Mouse (Mus musculus): ENCODE results near the gene Elfn1. TPM values are rescaled to one million over a fixed set of nuclear protein-coding genes. Genes with fewer than 3 reads are reported as not detected.
A peak's percentile ranks its signal among the peaks of the same experiment; 100 is the strongest.

The Elfn1 gene
- polyA plus RNA-seq, 1 experiment from 2014 or later: 1.3 TPM

GRCm38 (mm10) chr5:139921666-139922065, 13.9 kb downstream of the Elfn1 start:
- no peak overlapping the region for H3K4me2 ChIP-seq
- 73% methylated on average over 11 of the region's 11 CpGs for WGBS
- no peaks in the 10 kb centered on the region for H3K9me3 ChIP-seq
- no peak for ATAC-seq (ENCODE audit: low FRiP score)
- no peak overlapping the region for H3K27ac ChIP-seq
- no peak overlapping the region for H3K9ac ChIP-seq
- no peak overlapping the region for H3K4me3 ChIP-seq
- 0 out of 2 replicates have a peak, but pooled peaks cover 3% of the 10 kb centered on the region for H3K27me3 ChIP-seq
- no peaks in the 10 kb centered on the region; the same call in 1 of the 2 replicates for H3K36me3 ChIP-seq
- no peaks in the 10 kb centered on the region for H3K4me1 ChIP-seq (replicated peaks)

- H3K9ac ChIP-seq: no peak overlapping the region
- peaks cover 5% of the 10 kb centered on the region; the same call in 1 of the 2 replicates for H3K4me1 ChIP-seq (replicated peaks)
- no peaks in the 10 kb centered on the region for H3K9me3 ChIP-seq
- WGBS: 92% methylated on average over 8 of the region's 8 CpGs
- H3K4me2 ChIP-seq: no peak overlapping the region
- no peak for ATAC-seq (ENCODE audit: low FRiP score)
- H3K27ac ChIP-seq: no peak overlapping the region
- H3K36me3 ChIP-seq: no peaks in the 10 kb centered on the region; the same call in 1 of the 2 replicates
- no peak overlapping the region for H3K4me3 ChIP-seq
- 0 out of 2 replicates have a peak, but pooled peaks cover 3% of the 10 kb centered on the region for H3K27me3 ChIP-seq
Observed at GRCm38 (mm10) chr5:139923867-139924266, 16.1 kb downstream of the Elfn1 start.

- H3K9me3 ChIP-seq: no peaks in the 10 kb centered on the region
- H3K27ac ChIP-seq: peak overlapping the region; percentile 30; the same call in 1 of the 2 replicates
- peaks cover 11% of the 10 kb centered on the region; the same call in 1 of the 2 replicates for H3K27me3 ChIP-seq
- WGBS: 15% methylated on average over 12 of the region's 12 CpGs
- no peaks in the 10 kb centered on the region for H3K36me3 ChIP-seq
- no peak overlapping the region for H3K4me2 ChIP-seq
- H3K9ac ChIP-seq: no peak overlapping the region
- H3K4me1 ChIP-seq (replicated peaks): peaks cover 40% of the 10 kb centered on the region
- no peak for ATAC-seq (ENCODE audit: low FRiP score)
- no peak overlapping the region for H3K4me3 ChIP-seq
Observed at GRCm38 (mm10) chr5:139930102-139930501, 22.4 kb downstream of the Elfn1 start.

GRCm38 (mm10) chr5:139930927-139931351, 23.2 kb downstream of the Elfn1 start:
- Histone ChIP-seq H3K4me1 (replicated peaks) (peaks cover 40% of the 10 kb centered on the region), H3K9ac (no peak overlapping the region), H3K4me3 (no peak overlapping the region), H3K27ac (peak overlapping the region; percentile 30), H3K4me2 (peak overlapping the region; percentile 34; the same call in 1 of the 2 replicates), H3K36me3 (no peaks in the 10 kb centered on the region), H3K27me3 (peaks cover 14% of the 10 kb centered on the region), H3K9me3 (no peaks in the 10 kb centered on the region)
- WGBS: under 1% methylated on average over 12 of the region's 12 CpGs
- no peak for ATAC-seq (ENCODE audit: low FRiP score)

GRCm38 (mm10) chr5:139931947-139932540, 24.3 kb downstream of the Elfn1 start:
- 23% methylated on average over 15 of the region's 15 CpGs for WGBS
- Histone ChIP-seq H3K4me1 (replicated peaks) (peaks cover 38% of the 10 kb centered on the region), H3K27me3 (peaks cover 14% of the 10 kb centered on the region), H3K36me3 (no peaks in the 10 kb centered on the region), H3K9me3 (no peaks in the 10 kb centered on the region), H3K27ac (peak overlapping the region; percentile 49), H3K9ac (peak overlapping the region; percentile 43; the same call in 1 of the 2 replicates), H3K4me2 (peak overlapping the region; percentile 22), H3K4me3 (no peak overlapping the region)
- ATAC-seq (ENCODE audit: low FRiP score): peak; percentile 74

- Histone ChIP-seq H3K9me3 (no peaks in the 10 kb centered on the region), H3K27me3 (peaks cover 14% of the 10 kb centered on the region), H3K9ac (0 out of 2 replicates have a peak overlapping the region, but pooled peaks have one; percentile 9), H3K4me2 (peak overlapping the region; percentile 22), H3K36me3 (no peaks in the 10 kb centered on the region), H3K27ac (peak overlapping the region; percentile 49), H3K4me3 (no peak overlapping the region), H3K4me1 (replicated peaks) (peaks cover 35% of the 10 kb centered on the region)
- WGBS: 33% methylated on average over 12 of the region's 13 CpGs
- peak; percentile 69 for ATAC-seq (ENCODE audit: low FRiP score)
Observed at GRCm38 (mm10) chr5:139932595-139933271, 25.0 kb downstream of the Elfn1 start.

- Histone ChIP-seq H3K9ac (no peak overlapping the region), H3K4me3 (no peak overlapping the region), H3K36me3 (no peaks in the 10 kb centered on the region), H3K9me3 (no peaks in the 10 kb centered on the region), H3K4me1 (replicated peaks) (peaks cover 35% of the 10 kb centered on the region), H3K27ac (no peak overlapping the region), H3K4me2 (no peak overlapping the region), H3K27me3 (peaks cover 14% of the 10 kb centered on the region)
- 46% methylated on average over 7 of the region's 7 CpGs for WGBS
- ATAC-seq (ENCODE audit: low FRiP score): no peak
Observed at GRCm38 (mm10) chr5:139933476-139933875, 25.7 kb downstream of the Elfn1 start.

GRCm38 (mm10) chr5:139936431-139936830, 28.7 kb downstream of the Elfn1 start:
- ATAC-seq (ENCODE audit: low FRiP score): no peak
- peaks cover 21% of the 10 kb centered on the region for H3K4me1 ChIP-seq (replicated peaks)
- no peaks in the 10 kb centered on the region for H3K36me3 ChIP-seq
- peaks cover 14% of the 10 kb centered on the region for H3K27me3 ChIP-seq
- H3K4me2 ChIP-seq: no peak overlapping the region
- no peak overlapping the region for H3K27ac ChIP-seq
- 82% methylated on average over 13 of the region's 13 CpGs for WGBS
- H3K9ac ChIP-seq: no peak overlapping the region
- H3K9me3 ChIP-seq: peaks cover 10% of the 10 kb centered on the region
- no peak overlapping the region for H3K4me3 ChIP-seq

- Histone ChIP-seq H3K4me1 (replicated peaks) (peaks cover 34% of the 10 kb centered on the region), H3K27me3 (0 out of 2 replicates have a peak, but pooled peaks cover 3% of the 10 kb centered on the region), H3K27ac (no peak overlapping the region), H3K9ac (no peak overlapping the region), H3K4me3 (no peak overlapping the region), H3K9me3 (peaks cover 8% of the 10 kb centered on the region), H3K36me3 (no peaks in the 10 kb centered on the region), H3K4me2 (no peak overlapping the region)
- WGBS: 20% methylated on average over 7 of the region's 7 CpGs
- ATAC-seq (ENCODE audit: low FRiP score): peak; percentile 37; the same call in 1 of the 2 replicates
Observed at GRCm38 (mm10) chr5:139944697-139945096, 37.0 kb downstream of the Elfn1 start.

- H3K27ac ChIP-seq: no peak overlapping the region
- H3K36me3 ChIP-seq: no peaks in the 10 kb centered on the region
- H3K4me3 ChIP-seq: no peak overlapping the region
- H3K9me3 ChIP-seq: no peaks in the 10 kb centered on the region
- 74% methylated on average over 12 of the region's 12 CpGs for WGBS
- 0 out of 2 replicates have a peak overlapping the region, but pooled peaks have one; percentile 29 for H3K9ac ChIP-seq
- H3K4me2 ChIP-seq: no peak overlapping the region
- ATAC-seq (ENCODE audit: low FRiP score): no peak
- 0 out of 2 replicates have a peak, but pooled peaks cover 3% of the 10 kb centered on the region for H3K27me3 ChIP-seq
- peaks cover 41% of the 10 kb centered on the region for H3K4me1 ChIP-seq (replicated peaks)
Observed at GRCm38 (mm10) chr5:139945715-139946364, 38.1 kb downstream of the Elfn1 start.

GRCm38 (mm10) chr5:139947446-139947845, 39.7 kb downstream of the Elfn1 start:
- Histone ChIP-seq H3K27ac (no peak overlapping the region), H3K4me1 (replicated peaks) (peaks cover 46% of the 10 kb centered on the region), H3K9me3 (no peaks in the 10 kb centered on the region), H3K4me2 (no peak overlapping the region), H3K9ac (no peak overlapping the region), H3K4me3 (no peak overlapping the region), H3K36me3 (no peaks in the 10 kb centered on the region), H3K27me3 (0 out of 2 replicates have a peak, but pooled peaks cover 3% of the 10 kb centered on the region)
- ATAC-seq (ENCODE audit: low FRiP score): no peak
- 95% methylated on average over 5 of the region's 5 CpGs for WGBS

GRCm38 (mm10) chr5:139948552-139948951, 40.8 kb downstream of the Elfn1 start:
- 0 out of 2 replicates have a peak, but pooled peaks cover 3% of the 10 kb centered on the region for H3K27me3 ChIP-seq
- H3K9me3 ChIP-seq: no peaks in the 10 kb centered on the region
- no peak for ATAC-seq (ENCODE audit: low FRiP score)
- peaks cover 46% of the 10 kb centered on the region for H3K4me1 ChIP-seq (replicated peaks)
- 74% methylated on average over 4 of the region's 4 CpGs for WGBS
- no peak overlapping the region for H3K4me3 ChIP-seq
- no peak overlapping the region for H3K9ac ChIP-seq
- no peak overlapping the region for H3K4me2 ChIP-seq
- no peaks in the 10 kb centered on the region for H3K36me3 ChIP-seq
- no peak overlapping the region for H3K27ac ChIP-seq

Measured in hindbrain, embryonic 13.5 days (tissue).